Mouse (Mus musculus) forebrain, embryonic 15.5 days (tissue): Measurements from ENCODE around the gene Gm1043. TPM values are rescaled to one million over a fixed set of nuclear protein-coding genes. Genes with fewer than 3 reads are reported as not detected.
A peak's percentile ranks its signal among the peaks of the same experiment; 100 is the strongest.

Source experiments
- ATAC-seq: fragments of 200-750 bp; cut with Nextera tagmentation; replicated peaks from 2 replicates; pipeline ENCODE4 v1.8.0; 2017; ENCODE audit warnings: mild to moderate bottlenecking, moderate TSS enrichment, moderate library complexity
- H3K27ac ChIP-seq: fragments of 300-500 bp; sonication (generic); replicated peaks from 2 replicates; pipeline ENCODE4 v1.5.1; 2015; ENCODE audit warnings: mild to moderate bottlenecking, inconsistent platforms
- H3K27me3 ChIP-seq: fragments of 300-500 bp; sonication (generic); 2 replicates; pipeline ENCODE4 v1.6.1; 2015; ENCODE audit warnings: inconsistent platforms
- H3K36me3 ChIP-seq: fragments of 300-500 bp; sonication (generic); 2 replicates; pipeline ENCODE4 v1.6.1; 2015; ENCODE audit warnings: mild to moderate bottlenecking, inconsistent platforms
- H3K4me1 ChIP-seq: fragments of 300-500 bp; sonication (generic); 2 replicates; pipeline ENCODE4 v1.6.1; 2015; ENCODE audit warnings: inconsistent platforms
- H3K4me2 ChIP-seq: fragments of 300-500 bp; sonication (generic); replicated peaks from 2 replicates; pipeline ENCODE4 v1.6.1; 2015; ENCODE audit warnings: mild to moderate bottlenecking, inconsistent platforms
- H3K4me3 ChIP-seq: fragments of 300-500 bp; sonication (generic); 2 replicates; pipeline ENCODE4 v1.5.1; 2015; ENCODE audit warnings: mild to moderate bottlenecking, inconsistent platforms
- H3K9ac ChIP-seq: fragments of 300-500 bp; sonication (generic); replicated peaks from 2 replicates; pipeline ENCODE4 v1.6.1; 2015; ENCODE audit warnings: mild to moderate bottlenecking, inconsistent platforms
- H3K9me3 ChIP-seq: fragments of 300-500 bp; sonication (generic); 2 replicates; pipeline ENCODE4 v1.6.1; 2016; ENCODE audit warnings: inconsistent platforms
- WGBS: fragments of 180-500 bp; shearing (Covaris S2); methylation state at CpG from one replicate; pipeline ENCODE4 v1.1.7; 2015; ENCODE audit warnings: mixed read lengths; 5-methylcytosine and 5-hydroxymethylcytosine counted together
- polyA plus RNA-seq: library from polyadenylated mRNA; unstranded; fragments of >200 nt; fragmentation: Nextera tagmentation; extraction: Ambion mirVana; gene quantifications from 2 replicates; pipeline ENCODE4 v1.2.1, GENCODE M21; 2015

Gene Gm1043
- polyA plus RNA-seq, 1 experiment from 2014 or later = 2.3 TPM

DNA sequence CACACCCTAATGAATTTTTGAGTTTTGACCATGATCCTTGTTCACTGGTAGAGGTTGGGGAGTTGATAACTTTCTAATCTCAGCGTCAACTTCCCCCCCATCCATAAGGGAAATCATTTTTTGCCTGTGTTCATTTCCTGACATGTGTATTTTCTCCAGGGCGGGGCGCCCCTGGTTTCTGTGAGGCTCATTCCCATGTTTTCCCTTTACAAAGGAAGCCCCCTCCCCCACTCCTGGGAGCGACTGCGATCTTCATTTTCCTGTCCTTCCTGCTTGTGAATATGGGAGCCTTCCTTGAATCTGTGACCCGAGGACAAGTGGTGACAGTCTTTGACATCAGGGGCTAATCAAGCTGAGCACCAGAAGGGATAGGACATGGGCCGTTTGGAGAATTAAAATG is 171.7 kb downstream of the Gm1043 start:
- no peak for ATAC-seq

GRCm38 (mm10) chr5:37257243-37257642 is 172.1 kb downstream of the Gm1043 start:
- H3K9me3 ChIP-seq = no peaks in the 10 kb centered on the region
- no peak overlapping the region for H3K9ac ChIP-seq
- ATAC-seq = no peak
- no peak overlapping the region for H3K4me2 ChIP-seq
- peaks cover 71% of the 10 kb centered on the region for H3K4me1 ChIP-seq
- 52% methylated on average over 5 of the region's 5 CpGs for WGBS
- no peaks in the 10 kb centered on the region for H3K36me3 ChIP-seq
- no peak overlapping the region for H3K4me3 ChIP-seq
- no peaks in the 10 kb centered on the region for H3K27me3 ChIP-seq
- H3K27ac ChIP-seq = peak overlapping the region; percentile 16

More for the DNA sequence above, 171.7 kb downstream of the Gm1043 start:
- Histone ChIP-seq H3K9me3 (no peaks in the 10 kb centered on the region), H3K27ac (peak overlapping the region; percentile 16; the same call in 1 of the 2 replicates), H3K4me3 (no peak overlapping the region), H3K27me3 (no peaks in the 10 kb centered on the region), H3K9ac (no peak overlapping the region), H3K4me1 (peaks cover 71% of the 10 kb centered on the region), H3K36me3 (no peaks in the 10 kb centered on the region), H3K4me2 (no peak overlapping the region)
- 69% methylated on average over 7 of the region's 7 CpGs for WGBS

DNA sequence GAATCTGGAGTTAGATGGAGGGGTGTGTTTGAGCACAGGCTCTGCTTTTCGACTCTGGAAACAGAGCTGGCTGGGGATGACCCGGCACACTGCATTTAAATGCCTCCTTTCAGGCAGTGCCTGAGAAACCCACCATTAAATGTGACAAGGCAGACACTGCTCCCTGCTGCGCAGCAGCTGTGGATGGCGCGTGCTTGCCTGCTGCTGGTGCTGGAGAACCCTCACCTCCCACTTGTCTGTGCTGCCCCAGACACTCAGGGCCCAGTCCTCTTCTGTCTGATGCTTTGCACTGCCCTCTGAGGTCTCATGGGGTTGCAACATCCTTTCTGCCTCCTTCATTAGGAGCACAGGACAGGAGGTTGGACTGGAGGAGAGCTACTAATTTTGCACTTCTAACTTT is 176.6 kb downstream of the Gm1043 start:
- peaks cover 50% of the 10 kb centered on the region for H3K4me1 ChIP-seq
- H3K27ac ChIP-seq = peak overlapping the region; percentile 37; the same call in 1 of the 2 replicates
- H3K4me3 ChIP-seq = no peak overlapping the region

DNA sequence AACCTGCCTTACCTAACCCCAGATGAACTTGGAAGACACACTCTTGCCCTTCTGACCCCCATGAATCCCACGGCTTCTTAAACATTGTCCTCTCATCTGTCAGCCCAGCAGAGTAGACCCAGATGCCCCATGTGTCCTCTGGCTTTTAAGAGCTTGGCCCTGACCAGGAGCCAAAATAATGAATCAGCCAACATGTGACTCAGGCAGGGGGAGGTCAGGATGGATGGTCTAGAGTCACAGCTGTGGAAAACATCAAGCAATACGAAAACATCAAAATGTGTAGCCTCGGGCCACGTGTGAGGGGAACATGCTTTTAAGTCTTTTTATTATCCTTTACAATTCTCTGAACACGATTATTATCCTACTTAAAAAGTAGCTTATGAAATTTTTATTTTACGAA is 178.6 kb downstream of the Gm1043 start:
- peaks cover 35% of the 10 kb centered on the region for H3K36me3 ChIP-seq
- 88% methylated on average over 6 of the region's 6 CpGs for whole genome bisulfite sequencing
- H3K27me3 ChIP-seq = no peaks in the 10 kb centered on the region
- H3K9me3 ChIP-seq = no peaks in the 10 kb centered on the region
- H3K9ac ChIP-seq = no peak overlapping the region
- H3K4me3 ChIP-seq = no peak overlapping the region
- ATAC-seq = no peak
- H3K4me2 ChIP-seq = no peak overlapping the region
- H3K4me1 ChIP-seq = peaks cover 29% of the 10 kb centered on the region
- H3K27ac ChIP-seq = no peak overlapping the region

More for the DNA sequence above, 176.6 kb downstream of the Gm1043 start:
- Histone ChIP-seq H3K4me2 (no peak overlapping the region), H3K36me3 (peaks cover 17% of the 10 kb centered on the region), H3K27me3 (no peaks in the 10 kb centered on the region), H3K9ac (no peak overlapping the region), H3K9me3 (no peaks in the 10 kb centered on the region)
- WGBS = 51% methylated on average over 5 of the region's 5 CpGs
- peak; percentile 70 for ATAC-seq

Other genes starting within 250 kb of the Gm1043 start
- 30.0 and 33.2 TPM in 2 replicates for gene Ppp2r2c, start 216.9 kb upstream of the Gm1043 start, polyA plus RNA-seq
- 5.3 and 6.1 TPM in 2 replicates for gene Wfs1, start 96.2 kb upstream of the Gm1043 start, polyA plus RNA-seq
- gene Crmp1, start 156.6 kb downstream of the Gm1043 start, polyA plus RNA-seq = 790 and 813 TPM in 2 replicates